Mouse (Mus musculus) megakaryocyte-erythroid progenitor cell, adult 5 weeks (primary cell): ENCODE results near the gene Gpr137c. TPM values are rescaled to one million over a fixed set of nuclear protein-coding genes. Genes with fewer than 3 reads are reported as not detected.

Source experiments
- polyA plus RNA-seq: library from polyadenylated mRNA; stranded (reverse); fragments of >175 nt; gene quantifications from 2 replicates; pipeline ENCODE4 v1.2.3, GENCODE M21; 2012

Gpr137c gene
- 1.6 and 1.8 TPM in 2 replicates for polyA plus RNA-seq

GRCm38 (mm10) chr14:45219281-45220089 lies at the start of gene Gpr137c:
TSS of gene Gpr137c (plus strand) at chr14:45219717.

DNA sequence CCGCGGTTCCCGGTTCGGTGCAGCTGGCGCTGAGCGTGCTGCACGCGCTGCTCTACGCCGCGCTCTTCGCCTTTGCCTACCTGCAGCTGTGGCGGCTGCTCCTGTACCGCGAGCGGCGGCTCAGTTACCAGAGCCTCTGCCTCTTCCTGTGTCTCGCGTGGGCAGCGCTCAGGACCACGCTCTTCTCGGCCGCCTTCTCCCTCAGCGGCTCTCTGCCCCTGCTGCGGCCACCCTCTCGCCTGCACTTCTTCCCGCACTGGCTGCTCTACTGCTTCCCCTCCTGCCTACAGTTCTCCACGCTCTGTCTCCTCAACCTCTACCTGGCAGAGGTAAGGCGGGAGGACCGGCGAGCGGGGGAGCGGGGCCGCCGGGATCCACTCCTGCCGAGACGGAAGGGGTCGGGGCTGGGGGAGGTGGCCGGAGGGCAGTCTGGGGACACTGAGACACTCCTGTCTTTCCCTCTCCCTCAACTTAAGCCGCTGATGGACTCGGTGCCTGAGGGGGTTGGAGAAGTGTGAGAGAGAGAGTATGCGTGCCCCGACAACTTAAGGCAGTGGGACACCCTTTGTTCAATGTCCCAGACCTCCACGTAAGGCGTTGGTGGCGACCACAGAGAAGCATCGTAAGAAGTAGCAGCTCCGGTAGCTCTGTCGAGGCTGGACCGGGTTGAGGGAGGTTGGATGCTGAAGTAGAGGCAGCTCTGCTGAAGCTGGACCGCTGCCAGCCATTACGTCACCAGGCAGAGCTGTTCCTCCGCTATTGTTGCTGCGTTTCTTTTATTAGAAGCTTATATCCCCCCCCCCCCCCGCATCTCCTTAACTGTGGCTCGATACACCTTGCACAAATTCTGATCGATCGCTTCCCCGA lies 806 bp downstream of the Gpr137c start, which contains the start of gene Txndc16:
Txndc16 (minus strand) TSS at position 239 of the 867 bp plus-strand sequence.

DNA sequence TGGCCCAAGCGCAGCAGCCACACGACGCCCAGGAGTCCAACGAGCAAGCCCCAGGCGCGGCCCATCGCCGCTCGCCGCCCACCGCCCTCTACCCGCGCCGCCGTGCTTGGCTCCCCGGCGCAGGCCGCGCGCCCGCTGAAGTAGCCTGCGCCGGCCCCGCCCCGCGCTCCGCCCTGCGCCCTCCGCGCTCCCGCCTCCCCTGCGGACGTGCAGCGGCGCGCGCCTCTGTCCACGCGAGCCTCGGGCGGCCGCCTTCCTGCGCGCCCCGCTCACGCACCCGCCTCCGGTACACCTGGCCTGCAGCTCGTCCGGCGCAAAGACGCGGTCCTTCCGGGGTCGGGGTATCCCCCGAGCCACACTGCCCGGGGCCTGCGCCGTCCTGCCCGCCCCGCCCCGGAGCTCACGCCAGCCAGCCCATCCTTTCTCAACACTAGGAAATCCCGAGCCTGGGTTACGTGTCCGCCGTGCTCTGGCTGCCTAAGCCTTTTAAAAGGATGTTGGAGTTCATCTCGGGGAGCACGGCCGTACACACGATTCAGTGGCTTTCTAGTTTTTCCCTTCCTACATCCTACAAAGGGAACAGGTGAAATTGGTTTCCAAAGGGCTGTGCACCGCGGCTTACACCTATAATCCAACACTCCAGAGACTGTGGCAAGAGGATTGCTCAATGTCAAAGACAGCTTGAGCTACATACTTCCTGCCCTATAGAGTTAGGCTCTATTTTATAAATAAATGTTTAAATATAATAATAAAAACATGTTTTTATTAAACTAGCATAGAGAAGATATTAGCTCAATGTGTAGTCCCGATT lies 99.1 kb downstream of the Gpr137c start, which contains the start of gene Ero1l:
Ero1l (minus strand) TSS at position 346 of the 811 bp plus-strand sequence.

GRCm38 (mm10) chr14:45329589-45330181 lies 110.2 kb downstream of the Gpr137c start, which contains the start of gene Psmc6:
TSS of gene Psmc6 (plus strand) at chr14:45329788.

Other genes with a start within 250 kb of the Gpr137c start
- gene Ptger2, start 231.5 kb upstream of the Gpr137c start, polyA plus RNA-seq = 1.0 and 1.2 TPM in 2 replicates
- 2.9 and 4.0 TPM in 2 replicates for gene Txndc16, start 611 bp downstream of the Gpr137c start, polyA plus RNA-seq
- 4.5 and 7.3 TPM in 2 replicates for gene Ero1l, start 99.1 kb downstream of the Gpr137c start, polyA plus RNA-seq
- gene Psmc6, start 110.1 kb downstream of the Gpr137c start, polyA plus RNA-seq = 5.2 and 5.4 TPM in 2 replicates
- gene Styx, start 131.4 kb downstream of the Gpr137c start, polyA plus RNA-seq = 146 and 169 TPM in 2 replicates
- 8.6 and 10.4 TPM in 2 replicates for gene Gnpnat1, start 185.2 kb downstream of the Gpr137c start, polyA plus RNA-seq